16 mouse cellular contexts compared by ENCODE assay signal in the genomic region with DNA sequence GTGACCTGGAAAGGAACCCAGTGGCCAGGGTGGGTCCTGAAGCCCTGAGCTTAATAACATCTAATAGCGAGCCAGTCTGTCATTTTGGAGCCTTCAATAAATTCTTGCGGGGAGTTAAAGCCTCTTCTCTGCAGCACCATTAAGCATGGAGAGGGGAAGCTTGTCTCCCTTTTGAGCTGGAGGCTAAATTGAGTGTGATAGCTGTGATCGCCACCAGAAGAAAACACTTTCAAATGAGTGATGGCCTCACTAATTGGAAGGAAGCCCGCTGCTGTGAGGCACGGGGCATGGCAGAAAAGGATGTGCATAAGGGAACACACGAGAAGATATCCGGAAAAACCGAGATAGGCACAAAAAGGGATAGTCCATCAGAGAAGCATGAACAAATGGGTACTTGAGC.
"Had no signal": no experiment of that assay in that cellular context is flagged by ENCODE, and none has a peak within 500 bp of the region (broad histone marks: within the 10 kb centered on the region; RNA-seq: fewer than 3 reads in every experiment).

No protein-coding gene starts in this region.

- H3K27me3 ChIP-seq: liver, embryonic 15.5 days; megakaryocyte, embryonic 14.5 days; midbrain, embryonic 12.5 days; neural tube, embryonic 15.5 days; stomach, embryonic 15.5 days had no signal

- H3K4me3 ChIP-seq: left cerebral cortex, adult 2 months; limb, embryonic 10.5 days; liver, embryonic 15.5 days; megakaryocyte, embryonic 14.5 days; midbrain, embryonic 12.5 days; myocyte; neural tube, embryonic 15.5 days; stomach, embryonic 15.5 days had no signal

- H3K4me2 ChIP-seq: liver, embryonic 11.5 days; liver, embryonic 15.5 days; midbrain, embryonic 12.5 days; neural tube, embryonic 15.5 days; stomach, embryonic 15.5 days had no signal

- H3K36me3 ChIP-seq: limb, embryonic 10.5 days; liver, embryonic 15.5 days; midbrain, embryonic 12.5 days; neural tube, embryonic 15.5 days; stomach, embryonic 15.5 days had no signal

- H3K9me3 ChIP-seq: limb, embryonic 10.5 days; liver, embryonic 15.5 days; midbrain, embryonic 12.5 days; neural tube, embryonic 15.5 days; stomach, embryonic 15.5 days had no signal

- DNase-seq: kidney, postnatal 10 days; lung, adult 2 months; lung, postnatal 10 days; right cerebral cortex, postnatal 14 days; thymus, adult 2 months; thymus, postnatal 25 days had no signal

- H3K27ac ChIP-seq: left cerebral cortex, adult 2 months; limb, embryonic 10.5 days; liver, embryonic 15.5 days; macrophage; midbrain, embryonic 12.5 days; neural tube, embryonic 15.5 days; stomach, embryonic 15.5 days had no signal

- H3K4me1 ChIP-seq: liver, embryonic 15.5 days; megakaryocyte, embryonic 14.5 days; midbrain, embryonic 12.5 days; neural tube, embryonic 15.5 days; stomach, embryonic 15.5 days had no signal

- H3K9ac ChIP-seq: liver, embryonic 15.5 days; midbrain, embryonic 12.5 days; neural tube, embryonic 15.5 days; stomach, embryonic 15.5 days had no signal
